In the genomic region with DNA sequence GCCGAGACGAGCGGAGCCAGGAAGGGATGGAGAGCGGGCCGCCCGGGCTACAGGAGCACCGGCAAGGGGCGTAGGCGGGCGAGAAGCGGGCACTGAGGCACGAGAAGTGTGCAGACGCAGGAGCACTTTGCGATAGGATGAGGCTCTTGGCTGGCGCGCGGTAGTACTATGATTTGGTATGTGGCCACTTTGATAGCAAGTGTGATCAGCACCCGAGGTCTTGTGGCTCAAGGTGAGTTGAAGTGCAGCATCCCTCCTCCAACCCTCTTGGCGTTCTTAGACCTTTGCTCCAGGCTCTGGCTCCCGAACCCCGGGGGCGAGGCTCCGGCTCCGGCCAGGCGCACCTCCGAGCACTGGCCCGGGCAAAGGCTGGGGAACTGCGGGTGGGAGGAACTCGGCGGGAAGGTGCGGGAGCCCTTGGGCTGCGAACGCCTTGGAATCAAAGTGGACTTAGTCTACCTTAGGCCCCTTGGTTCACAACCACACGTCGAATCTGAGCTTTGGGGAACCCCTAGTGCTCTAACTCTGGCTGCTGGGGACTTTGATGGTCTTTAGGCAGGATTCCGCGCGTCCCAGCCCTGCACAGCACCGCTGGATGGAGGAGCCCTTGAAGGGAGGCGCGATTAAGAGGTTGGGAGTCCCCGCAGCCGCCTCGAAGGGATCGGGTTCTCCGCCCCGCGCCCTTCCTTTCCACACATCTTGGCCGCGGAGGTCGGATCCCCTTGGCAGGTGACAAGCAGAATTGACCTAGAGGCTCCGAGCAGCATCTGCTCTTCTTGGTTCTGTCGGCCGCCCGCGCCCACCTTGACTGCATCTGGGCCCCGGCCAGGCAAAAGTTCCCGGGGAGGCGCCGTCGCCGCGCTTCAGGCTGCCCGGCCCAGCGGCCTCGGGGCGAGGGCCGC, we compare ENCODE assay signal across 8 mouse cellular contexts. TPM values are rescaled to one million over a fixed set of nuclear protein-coding genes. Genes with fewer than 3 reads are reported as not detected.
DNase-seq lines count a peak whose midpoint lies in the region; ATAC-seq lines count a peak whose summit lies in the region.

No protein-coding gene starts in this region.

- H3K4me2 ChIP-seq in liver, embryonic 16.5 days (ENCODE audit: low read depth, low read length), result peak overlapping the region; percentile 50

- H3K9ac ChIP-seq in liver, embryonic 16.5 days (ENCODE audit: low read depth, low read length), result no peak overlapping the region

- H3K4me1 ChIP-seq in liver, embryonic 16.5 days (ENCODE audit: control insufficient read depth, low read depth, low read length), result no peaks in the 10 kb centered on the region

- DNase-seq in right cerebral cortex, postnatal 10 days (ENCODE audit: low spot score in 2 of 2), result peak; percentile 43 to 45
- DNase-seq in right cerebral cortex, adult 18-20 months, result no peak
- peak; percentile 66 to 70 for DNase-seq in cerebellum, postnatal 25 days
- peak; percentile 11 to 18 for DNase-seq in heart, postnatal 14 days
- no peak for DNase-seq in spleen, postnatal 4 days (ENCODE audit: low spot score in 2 of 2)
- DNase-seq in left cerebral cortex, adult 18-20 months (ENCODE audit: low spot score in 2 of 2), result no peak
- no peak for DNase-seq in layer of hippocampus, adult 9-11 months

- WGBS in liver, embryonic 16.5 days (ENCODE audit: insufficient replicate concordance), result under 1% methylated on average over 68 of the region's 68 CpGs

- H3K9me3 ChIP-seq in liver, embryonic 16.5 days (replicated peaks; ENCODE audit: control insufficient read depth, low read length), result no peaks in the 10 kb centered on the region

- H3K4me3 ChIP-seq in liver, embryonic 16.5 days (ENCODE audit: low read depth, low read length), result peak overlapping the region; percentile 48

- no peak for ATAC-seq in liver, embryonic 16.5 days (ENCODE audit: low read depth)

- no peak overlapping the region for H3K27ac ChIP-seq in liver, embryonic 16.5 days (ENCODE audit: low read length)

- intact Hi-C loops in heart, postnatal 14 days (cut with DNase I), result no loop called here

- H3K27me3 ChIP-seq in liver, embryonic 16.5 days (ENCODE audit: control insufficient read depth, insufficient read depth, low read depth, low read length), result peaks cover 43% of the 10 kb centered on the region

- no peaks in the 10 kb centered on the region for H3K36me3 ChIP-seq in liver, embryonic 16.5 days (ENCODE audit: control insufficient read depth, insufficient read depth)

RNA-seq across cellular contexts. Expression of a gene that starts 0.5 kb away (rescaled TPM):
- 1 to 10 TPM; 7.0 to 8.0 TPM for total RNA-seq in heart, postnatal 14 days (2021)
- polyA plus RNA-seq in liver, embryonic 16.5 days (2015; fragmentation: Nextera tagmentation; extraction: Ambion mirVana), result 0.06 and 0.08 TPM in 2 replicates
- total RNA-seq in left cerebral cortex, adult 18-20 months (2021), result 10 to 100 TPM; 64.8 to 67.9 TPM

Comparison
In these comparisons a context has a peak if more than half of its experiments do, and no peak if none do; other contexts are left out.
1. DNase-seq: peak in right cerebral cortex, postnatal 10 days (2 of 2), cerebellum, postnatal 25 days (2 of 2) and heart, postnatal 14 days (2 of 2); none in right cerebral cortex, adult 18-20 months (single experiment), spleen, postnatal 4 days (0 of 2), left cerebral cortex, adult 18-20 months (0 of 2) and layer of hippocampus, adult 9-11 months (single experiment).
2. RNA of a gene that starts 0.5 kb away (total RNA-seq): 64.8 to 67.9 TPM in left cerebral cortex, adult 18-20 months; 7.0 to 8.0 TPM in heart, postnatal 14 days; every median in the first group is over 4 times any median in the second.